Mouse (Mus musculus) megakaryocyte-erythroid progenitor cell, adult 5 weeks (primary cell): ENCODE results near the gene Cds1. TPM values are rescaled to one million over a fixed set of nuclear protein-coding genes. Genes with fewer than 3 reads are reported as not detected.

Source experiments
- polyA plus RNA-seq: library from polyadenylated mRNA; stranded (reverse); fragments of >175 nt; gene quantifications from 2 replicates; pipeline ENCODE4 v1.2.3, GENCODE M21; 2012

Gene Cds1
- 5.2 and 6.9 TPM in 2 replicates for polyA plus RNA-seq

GRCm38 (mm10) chr5:101764554-101765347 is at the start of gene Cds1:
TSS of gene Cds1 (plus strand) at chr5:101765130.

Other genes starting within 250 kb of the Cds1 start
- 0.07 and 0.17 TPM in 2 replicates for gene Nkx6-1, start 100.1 kb upstream of the Cds1 start, polyA plus RNA-seq